Mouse (Mus musculus) lung, postnatal 0 days (tissue): ENCODE measurements around the gene Ppp3ca.

Experiments used
- CTCF ChIP-seq: IDR thresholded peaks from 2 replicates; pipeline ENCODE4 v1.5.1; 2016; ENCODE audit warnings: antibody characterized with exemption, mild to moderate bottlenecking
- EP300 ChIP-seq: IDR thresholded peaks from 2 replicates; pipeline ENCODE4 v1.6.1; 2016; ENCODE audit warnings: antibody characterized with exemption, mild to moderate bottlenecking, control low read depth

DNA sequence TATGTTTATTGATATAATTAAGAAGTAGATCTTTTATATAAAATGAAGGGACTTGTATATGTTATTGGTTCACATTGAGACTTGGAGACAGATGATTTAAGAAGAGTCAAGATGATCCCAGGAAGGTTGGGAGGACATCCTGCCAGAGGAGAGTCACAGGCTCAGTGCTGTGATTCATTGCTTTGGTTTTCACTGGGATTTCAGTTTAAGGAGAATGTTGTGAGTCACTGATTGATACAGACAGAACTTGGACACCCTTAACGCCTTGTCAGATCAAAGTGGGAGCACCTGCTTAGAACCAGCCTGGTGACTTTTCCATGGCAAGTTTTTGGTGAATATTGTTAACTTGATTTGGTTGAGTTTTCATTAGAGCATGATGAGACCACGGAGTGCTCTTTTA lies 58.0 kb downstream of the Ppp3ca start:
- TF ChIP-seq CTCF (no peak), EP300 (no peak)
